Mouse (Mus musculus) testis, postnatal 14 days (tissue): ENCODE data around the gene Cdhr5.
A peak's percentile ranks its signal among the peaks of the same experiment; 100 is the strongest.

Source experiments
- DNase-seq: peaks from one replicate; pipeline ENCODE4 v3.0.0; 2021; ENCODE audit warnings: low spot score

Gene Cdhr5

DNA sequence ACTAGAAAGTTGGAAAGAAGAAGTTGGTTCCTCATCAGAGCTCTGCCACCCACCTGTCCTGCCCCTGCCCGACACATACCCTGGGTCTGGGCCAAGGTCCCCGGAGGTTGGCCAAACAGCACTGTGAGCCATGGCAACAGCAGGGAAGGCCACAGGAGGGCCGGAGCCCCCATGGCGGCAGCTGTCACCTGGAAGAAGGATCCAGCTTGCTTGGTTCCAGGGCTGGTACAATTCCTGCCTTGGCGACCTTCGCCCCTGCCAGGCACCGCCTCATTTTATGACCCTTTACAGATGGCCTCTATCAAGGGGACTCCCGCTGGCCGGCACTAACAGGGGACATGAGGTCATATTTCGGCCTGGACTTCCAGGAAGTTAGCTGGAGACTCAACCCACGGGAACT is at the start of gene Cdhr5:
Gene Cdhr5, minus strand, starts transcription at position 241 of the 400 bp plus-strand sequence.
- DNase-seq = no peak

- DNase-seq = no peak
These were observed 48.1 kb upstream of the Cdhr5 start for GRCm38 (mm10) chr7:141324686-141325085.

- no peak for DNase-seq
These were observed 42.9 kb upstream of the Cdhr5 start for GRCm38 (mm10) chr7:141319446-141319845.

DNA sequence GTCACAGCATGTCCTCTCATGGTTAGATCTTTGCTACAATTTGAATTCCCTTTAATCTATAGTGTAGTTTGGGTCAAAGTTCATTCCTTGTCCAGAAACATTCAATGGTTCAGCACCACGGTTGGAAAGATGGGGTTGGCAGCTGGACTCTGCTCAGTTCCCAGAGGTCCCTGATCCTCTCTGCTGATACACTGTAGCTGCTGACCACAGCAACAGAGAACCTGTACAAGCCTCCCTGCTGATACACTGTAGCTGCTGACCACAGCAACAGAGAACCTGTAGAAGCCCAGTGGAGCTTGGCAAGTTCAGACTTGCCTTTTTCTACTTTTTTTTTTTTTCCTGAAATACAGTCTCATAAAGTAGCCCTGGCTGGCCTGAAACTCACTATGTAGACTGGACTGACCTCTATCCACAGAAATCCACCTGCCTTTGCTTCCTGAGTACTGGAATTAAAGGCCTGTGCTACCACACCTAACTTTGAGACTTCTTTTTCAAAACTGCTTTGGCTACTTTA is 41.1 kb upstream of the Cdhr5 start:
- peak; percentile 73 for DNase-seq

GRCm38 (mm10) chr7:141315974-141316373 is 39.4 kb upstream of the Cdhr5 start:
- DNase-seq = no peak

DNA sequence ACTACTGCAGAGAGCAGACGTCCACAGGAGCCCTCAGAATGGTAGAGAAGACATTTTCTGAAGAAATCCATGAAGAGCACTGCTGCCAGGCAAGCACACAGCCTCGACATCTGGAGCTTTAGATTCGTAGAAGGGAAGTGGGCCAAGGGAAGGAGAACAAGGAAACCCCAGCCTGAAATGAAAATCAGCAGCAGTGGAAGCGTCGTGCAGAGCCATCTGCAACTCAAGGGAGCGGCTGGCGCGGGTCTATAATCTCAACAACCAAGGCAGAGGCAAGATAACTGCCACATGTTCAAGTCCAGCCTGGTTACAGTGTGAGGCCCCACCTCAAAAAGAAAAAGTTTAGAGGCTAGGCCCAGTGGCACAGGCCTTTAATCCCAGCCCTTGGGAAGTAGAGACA is 38.5 kb upstream of the Cdhr5 start:
- no peak for DNase-seq

GRCm38 (mm10) chr7:141314416-141314815 is 37.8 kb upstream of the Cdhr5 start:
- no peak for DNase-seq

DNA sequence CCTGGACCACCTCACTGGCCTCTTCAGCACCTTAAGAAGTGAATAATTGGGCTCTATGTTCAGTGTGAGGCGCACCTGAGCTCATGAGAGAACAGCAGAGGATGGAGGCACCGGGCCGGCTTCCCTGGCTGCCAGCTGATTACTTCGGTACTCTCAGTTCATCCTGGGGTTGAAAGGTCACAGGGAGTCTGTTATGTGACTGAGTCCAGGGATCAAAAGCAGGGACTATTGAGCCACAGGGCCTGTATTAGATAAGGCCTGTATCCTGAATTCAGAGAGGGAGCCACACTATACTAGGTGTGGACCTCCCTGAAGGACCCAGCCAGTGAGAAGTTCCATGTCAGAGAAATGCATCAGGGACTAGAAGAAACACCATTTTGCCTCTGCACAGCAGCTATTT is 28.0 kb upstream of the Cdhr5 start:
- no peak for DNase-seq

DNA sequence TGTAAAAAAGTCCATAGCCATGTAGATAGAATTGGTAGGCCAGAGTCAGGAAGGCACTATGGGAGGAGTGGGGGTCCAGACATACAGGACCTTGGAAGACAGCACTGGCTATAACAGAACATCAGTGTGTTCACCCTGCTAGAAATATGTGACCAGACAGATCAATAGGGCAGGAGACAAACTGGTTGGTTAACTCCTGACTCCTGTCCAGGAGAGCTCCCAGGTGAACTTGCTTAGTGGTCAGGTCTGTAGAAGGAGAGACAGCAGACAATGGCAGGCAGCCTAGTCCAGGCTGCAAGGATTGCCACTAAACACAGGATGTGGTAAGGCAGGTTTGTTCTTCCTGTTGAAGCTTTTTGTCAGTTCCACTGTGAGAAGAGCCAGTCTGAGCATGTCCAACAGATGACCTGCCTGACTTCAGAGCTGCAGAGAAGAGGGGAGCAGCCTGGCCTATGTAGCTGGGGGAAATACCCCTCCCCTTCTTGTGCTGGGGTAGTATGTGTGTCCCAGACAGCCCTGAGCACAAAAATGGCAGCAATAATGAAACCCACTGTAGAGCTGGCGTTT is 26.2 kb upstream of the Cdhr5 start:
- no peak for DNase-seq

DNA sequence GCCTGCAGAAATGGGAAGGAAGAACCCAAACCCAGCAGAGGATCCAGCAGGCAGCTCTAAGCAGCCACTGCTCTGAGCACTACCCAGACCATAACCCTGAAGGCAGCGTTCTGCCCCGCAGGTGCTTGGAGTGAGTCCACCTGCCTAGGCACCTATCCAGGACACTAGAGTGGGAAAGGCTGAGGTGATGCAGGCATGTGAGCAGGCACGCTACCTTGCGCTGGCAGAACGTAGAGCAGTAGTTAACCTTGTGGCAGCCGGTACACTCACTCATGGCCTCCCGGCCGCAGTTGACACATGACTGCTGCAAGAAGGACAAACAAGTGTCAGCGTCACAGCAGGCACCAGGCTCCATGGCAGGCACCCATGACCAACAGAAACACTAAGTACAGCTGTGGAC is 24.8 kb upstream of the Cdhr5 start:
- DNase-seq = no peak

DNA sequence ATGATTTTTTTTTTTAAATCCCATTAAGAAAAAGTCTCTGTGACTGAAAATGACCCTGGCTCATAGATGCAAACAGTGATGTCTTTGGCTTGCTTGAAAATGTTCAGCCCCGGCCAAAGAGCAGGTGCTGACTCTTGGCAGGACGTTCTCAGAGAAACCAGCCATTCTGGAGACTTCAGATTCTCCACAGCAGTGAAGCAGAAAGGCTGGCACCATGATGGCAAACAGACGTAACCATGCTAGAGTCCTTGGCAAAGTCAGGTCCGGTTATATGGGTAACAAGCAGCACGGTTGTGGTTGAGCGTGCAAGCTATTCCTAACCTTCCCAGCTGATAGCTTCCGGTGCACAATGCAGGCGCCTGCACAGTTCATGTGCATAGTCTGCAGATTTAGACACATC is 22.6 kb upstream of the Cdhr5 start:
- DNase-seq = no peak

DNA sequence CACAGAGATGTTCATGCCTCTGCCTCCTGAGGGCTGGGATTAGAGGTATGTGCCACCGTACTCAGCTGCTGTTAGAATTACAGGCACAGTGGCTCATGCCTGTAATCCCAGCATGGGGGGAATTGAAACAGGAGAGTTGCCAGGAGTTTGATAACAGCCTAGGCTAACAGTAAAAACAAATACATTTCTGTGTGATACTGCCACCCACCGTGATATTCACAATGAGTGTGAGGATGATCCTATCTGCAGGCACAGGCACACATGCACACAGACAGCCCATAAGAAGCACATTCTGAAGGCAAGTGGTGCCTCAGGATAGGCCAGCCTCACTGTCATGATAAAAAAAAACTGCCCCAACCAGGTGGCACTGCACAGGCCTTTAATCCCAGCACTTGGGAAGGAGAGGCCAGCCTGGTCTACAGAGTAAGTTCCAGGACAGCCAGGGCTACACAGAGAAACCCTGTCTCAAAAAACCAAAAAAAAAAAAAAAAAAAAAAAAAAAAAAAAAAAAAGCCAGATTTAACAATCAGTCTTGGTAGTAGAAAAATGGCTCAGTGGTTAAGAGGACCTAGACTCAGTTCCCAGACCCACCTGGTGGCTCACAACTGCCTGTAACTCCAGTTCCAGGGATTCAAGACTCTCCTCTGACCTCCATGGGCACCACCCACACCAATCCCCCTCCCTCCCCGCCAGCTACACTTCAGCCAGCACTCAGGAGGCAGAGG is 21.5 kb upstream of the Cdhr5 start:
- DNase-seq = no peak

DNA sequence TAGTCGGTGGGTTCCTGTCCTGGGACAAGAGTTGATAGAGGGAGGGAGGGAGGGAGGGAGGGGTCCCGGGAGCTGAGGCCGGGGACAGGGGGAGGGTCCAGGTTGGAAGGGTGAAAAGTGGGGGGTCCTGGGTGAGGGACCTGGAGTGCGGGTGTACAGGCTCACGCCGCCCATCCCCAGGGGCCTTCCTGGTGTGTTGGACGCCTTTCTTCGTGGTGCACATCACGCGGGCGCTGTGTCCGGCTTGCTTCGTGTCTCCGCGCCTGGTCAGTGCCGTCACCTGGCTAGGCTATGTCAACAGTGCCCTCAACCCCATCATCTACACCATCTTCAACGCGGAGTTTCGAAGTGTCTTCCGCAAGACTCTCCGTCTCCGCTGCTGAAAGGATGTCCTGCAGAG is 17.9 kb upstream of the Cdhr5 start:
- no peak for DNase-seq

GRCm38 (mm10) chr7:141293852-141294471 is 17.4 kb upstream of the Cdhr5 start:
- DNase-seq = no peak

- peak; percentile 74 for DNase-seq
These were observed 16.2 kb upstream of the Cdhr5 start for GRCm38 (mm10) chr7:141292583-141293388.

- DNase-seq = peak; percentile 46
These were observed 15.5 kb upstream of the Cdhr5 start, which contains the start of gene Drd4 for GRCm38 (mm10) chr7:141291921-141292582. Drd4 (plus strand) TSS chr7:141292006.

DNA sequence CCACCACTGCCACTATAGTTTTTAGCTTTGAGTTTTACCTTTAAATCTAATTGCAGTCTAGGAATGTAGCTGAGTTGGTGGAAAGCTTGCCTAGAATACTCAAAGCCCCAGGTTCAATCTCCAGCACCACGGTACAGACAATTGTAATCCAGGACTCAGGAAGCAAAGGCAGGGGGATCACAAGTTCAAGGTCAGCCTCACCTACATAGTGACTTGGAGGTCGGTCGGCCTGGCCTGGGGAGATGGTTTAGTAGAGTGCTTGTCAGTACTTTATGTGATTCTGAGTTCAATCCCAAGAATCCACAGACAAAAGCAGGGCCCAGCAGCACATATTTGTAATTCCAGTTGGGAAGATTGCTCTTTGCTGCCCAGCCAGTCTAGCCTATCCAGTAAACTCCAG is 11.5 kb upstream of the Cdhr5 start:
- no peak for DNase-seq

DNA sequence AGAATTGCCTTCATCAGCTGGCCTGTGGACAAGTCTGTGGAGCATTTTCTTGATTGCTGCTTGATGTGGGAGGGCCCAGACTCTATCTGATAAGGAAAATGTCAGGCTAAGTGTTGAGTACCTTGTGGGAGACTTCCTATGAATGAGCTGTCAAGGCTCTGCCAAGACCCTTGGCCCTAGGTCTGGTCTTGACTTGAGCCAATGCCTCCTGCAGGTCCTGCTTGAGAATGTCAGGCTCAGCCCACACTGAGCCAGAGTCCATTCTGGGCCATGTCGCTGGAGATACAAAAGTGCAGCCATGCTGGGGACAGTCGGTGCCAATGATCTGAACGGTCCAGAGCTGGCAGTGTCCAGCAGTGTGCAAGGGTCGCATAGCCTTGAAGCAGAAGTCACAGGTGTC is 6.2 kb upstream of the Cdhr5 start:
- no peak for DNase-seq

GRCm38 (mm10) chr7:141281442-141281841 is 4.9 kb upstream of the Cdhr5 start:
- DNase-seq = no peak

- no peak for DNase-seq
These were observed 2.4 kb upstream of the Cdhr5 start, which contains the start of gene Sct for GRCm38 (mm10) chr7:141278766-141279590. Sct (minus strand) TSS chr7:141279133.
